Mouse (Mus musculus) lung, postnatal 4 days (tissue): ENCODE results near the gene Fig4.

Experiments used
- DNase-seq, 2 experiments: peaks; one replicate each; pipeline ENCODE4 v3.0.0; 2021

The Fig4 gene

GRCm38 (mm10) chr10:41209538-41209937, 93.5 kb downstream of the Fig4 start:
- DNase-seq: no peak

- no peak for DNase-seq
Measured at GRCm38 (mm10) chr10:41208860-41209377, 94.1 kb downstream of the Fig4 start.

- no peak for DNase-seq
Measured at GRCm38 (mm10) chr10:41205647-41206046, 97.4 kb downstream of the Fig4 start.

GRCm38 (mm10) chr10:41204637-41205315, 98.3 kb downstream of the Fig4 start:
- no peak for DNase-seq

GRCm38 (mm10) chr10:41204191-41204590, 98.9 kb downstream of the Fig4 start:
- DNase-seq: no peak

GRCm38 (mm10) chr10:41198719-41199118, 104.3 kb downstream of the Fig4 start:
- no peak for DNase-seq

GRCm38 (mm10) chr10:41197788-41198187, 105.3 kb downstream of the Fig4 start:
- DNase-seq: no peak

- no peak for DNase-seq
Measured at GRCm38 (mm10) chr10:41196295-41196694, 106.8 kb downstream of the Fig4 start.

GRCm38 (mm10) chr10:41189392-41189791, 113.7 kb downstream of the Fig4 start:
- no peak for DNase-seq

- DNase-seq: no peak
Measured at GRCm38 (mm10) chr10:41183975-41184374, 119.1 kb downstream of the Fig4 start.

- no peak for DNase-seq
Measured at GRCm38 (mm10) chr10:41182644-41183043, 120.4 kb downstream of the Fig4 start.

GRCm38 (mm10) chr10:41166141-41166540, 136.9 kb downstream of the Fig4 start:
- DNase-seq: no peak

- DNase-seq: no peak
Measured at GRCm38 (mm10) chr10:41163108-41163507, 140.0 kb downstream of the Fig4 start.

GRCm38 (mm10) chr10:41157296-41157695, 145.8 kb downstream of the Fig4 start:
- DNase-seq: no peak

GRCm38 (mm10) chr10:41156693-41157092, 146.4 kb downstream of the Fig4 start:
- DNase-seq: no peak

- DNase-seq: no peak
Measured at GRCm38 (mm10) chr10:41153229-41153750, 149.8 kb downstream of the Fig4 start.

- no peak for DNase-seq
Measured at GRCm38 (mm10) chr10:41151901-41152300, 151.2 kb downstream of the Fig4 start.

- DNase-seq: peak in 1 of 2 experiments; percentile 22
Measured at GRCm38 (mm10) chr10:41151441-41151840, 151.6 kb downstream of the Fig4 start.

GRCm38 (mm10) chr10:41151021-41151420, 152.0 kb downstream of the Fig4 start:
- DNase-seq: no peak

GRCm38 (mm10) chr10:41150496-41150895, 152.6 kb downstream of the Fig4 start:
- no peak for DNase-seq

- no peak for DNase-seq
Measured at GRCm38 (mm10) chr10:41149307-41149706, 153.8 kb downstream of the Fig4 start.

GRCm38 (mm10) chr10:41146141-41146540, 156.9 kb downstream of the Fig4 start:
- DNase-seq: no peak
